Mouse (Mus musculus): ENCODE measurements at regions not wholly inside any gene's neighbourhood (a gene's known extent, or its start where the extent isn't known, plus 50 kb on each side); places are given as distances from the start of the nearest gene placed in this dataset.

- no peak for DNase-seq (ENCODE audit: low spot score in 2 of 2)
These were observed 212.0 kb upstream of the Usp24 start for GRCm38 (mm10) chr4:106103750-106104635.

- no peak for DNase-seq (ENCODE audit: low spot score in 2 of 2)
These were observed 203.0 kb upstream of the Usp24 start for GRCm38 (mm10) chr4:106112981-106113380.

DNA sequence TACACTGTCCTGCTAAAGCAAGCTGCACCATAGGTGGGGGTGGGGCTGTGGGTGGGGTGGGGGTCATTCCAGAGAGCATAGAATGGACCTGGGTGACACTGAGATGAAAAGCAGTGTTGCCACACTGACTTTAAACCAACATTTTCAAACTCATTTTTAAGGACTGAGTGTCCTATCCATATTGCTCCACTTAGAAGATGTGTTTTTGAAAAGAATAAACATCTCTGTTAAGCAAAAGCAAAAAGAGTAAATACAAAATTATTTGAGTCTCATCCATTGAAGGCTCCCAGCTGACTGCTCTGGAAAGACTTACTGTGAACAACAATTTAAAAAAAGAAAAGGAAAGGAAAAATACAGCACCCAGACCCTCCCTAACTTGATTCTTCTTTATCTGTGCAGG is 202.3 kb upstream of the Usp24 start:
- DNase-seq (ENCODE audit: low spot score in 2 of 2), result no peak

DNA sequence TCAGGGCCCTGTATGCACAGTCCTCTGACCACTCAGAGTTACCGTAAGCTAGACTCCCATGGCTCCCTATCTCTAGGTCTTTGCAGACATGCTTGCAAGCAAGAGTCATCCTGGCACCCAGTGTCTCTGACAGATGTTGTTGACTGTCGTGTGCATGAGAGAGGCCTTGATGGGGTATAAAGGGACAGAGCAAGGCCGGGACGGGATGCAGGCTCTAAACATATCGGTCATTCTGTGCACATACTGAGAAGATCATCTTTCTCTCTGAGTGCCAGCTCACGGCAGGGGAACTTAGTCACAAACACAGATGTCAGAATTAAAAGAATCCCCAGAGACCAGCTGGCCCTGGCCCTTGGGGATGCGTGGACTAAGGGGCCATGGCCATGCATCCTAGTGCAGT is 199.4 kb upstream of the Usp24 start:
- no peak for DNase-seq (ENCODE audit: low spot score in 2 of 2)

- DNase-seq (ENCODE audit: low spot score in 2 of 2), result no peak
These were observed 194.7 kb upstream of the Usp24 start for GRCm38 (mm10) chr4:106121306-106121705.

- no peak for DNase-seq (ENCODE audit: low spot score in 2 of 2)
These were observed 192.9 kb upstream of the Usp24 start for GRCm38 (mm10) chr4:106123038-106123654.

GRCm38 (mm10) chr4:106127199-106127598 is 188.8 kb upstream of the Usp24 start:
- no peak for DNase-seq (ENCODE audit: low spot score in 2 of 2)

DNA sequence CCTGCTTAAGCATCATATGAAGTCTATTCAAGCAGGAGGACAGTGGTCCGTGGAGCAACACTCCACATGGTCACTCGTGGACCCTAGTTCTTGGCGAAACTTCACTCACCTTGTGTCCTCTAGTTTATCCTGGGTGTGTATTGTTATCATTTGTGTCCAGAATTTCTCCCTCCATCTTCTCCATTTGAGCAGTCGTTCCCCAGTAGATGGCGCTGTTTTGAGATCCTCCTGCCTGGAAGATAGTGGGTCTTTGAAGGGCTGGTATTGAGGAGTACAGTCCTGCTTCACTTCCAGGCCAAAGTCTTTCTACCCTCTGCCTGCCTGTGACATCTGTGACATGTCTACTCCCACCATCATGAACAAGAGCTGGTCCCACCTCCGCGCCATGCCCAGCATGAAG is 188.4 kb upstream of the Usp24 start:
- DNase-seq (ENCODE audit: low spot score in 2 of 2), result peak in 1 of 2 experiments; percentile 3

DNA sequence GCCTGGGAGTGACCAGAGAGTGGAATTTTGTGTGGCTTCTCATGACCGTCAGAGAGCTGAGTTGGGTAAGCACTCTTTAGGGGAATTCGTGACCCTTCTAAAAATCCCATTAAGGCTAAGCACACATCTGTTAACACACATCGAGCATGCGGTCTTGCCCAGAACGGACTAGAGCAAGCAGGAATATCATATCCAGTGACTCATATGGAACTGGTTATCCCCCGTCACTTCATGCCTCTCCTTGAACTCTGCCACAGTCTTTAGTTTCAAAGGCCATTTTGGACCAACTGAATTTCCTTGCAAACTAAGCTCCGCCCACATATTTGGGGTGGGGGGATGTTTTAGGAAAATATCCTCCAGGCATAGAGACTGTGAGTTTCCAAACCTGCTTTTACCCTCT is 186.7 kb upstream of the Usp24 start:
- no peak for DNase-seq (ENCODE audit: low spot score in 2 of 2)

DNA sequence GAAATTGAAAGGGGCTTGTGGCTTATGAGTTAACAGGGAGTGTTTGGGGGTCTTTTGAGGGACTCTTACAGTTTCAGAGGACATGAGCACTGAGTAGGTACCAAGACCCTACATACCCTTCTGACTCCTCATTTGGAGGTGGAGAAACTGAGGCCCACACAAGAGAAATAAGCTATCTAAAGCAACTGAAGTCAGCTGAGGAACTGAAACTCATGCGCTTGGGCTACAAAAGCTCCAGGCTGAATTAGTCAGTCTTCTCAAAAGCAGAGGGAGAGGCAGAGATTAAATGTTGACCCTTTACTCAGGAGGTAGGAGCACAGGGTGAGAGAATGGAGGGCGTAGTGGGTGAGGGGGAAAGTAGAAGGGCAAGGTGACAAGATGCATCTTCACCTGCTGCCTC is 186.2 kb upstream of the Usp24 start:
- no peak for DNase-seq (ENCODE audit: low spot score in 2 of 2)

DNA sequence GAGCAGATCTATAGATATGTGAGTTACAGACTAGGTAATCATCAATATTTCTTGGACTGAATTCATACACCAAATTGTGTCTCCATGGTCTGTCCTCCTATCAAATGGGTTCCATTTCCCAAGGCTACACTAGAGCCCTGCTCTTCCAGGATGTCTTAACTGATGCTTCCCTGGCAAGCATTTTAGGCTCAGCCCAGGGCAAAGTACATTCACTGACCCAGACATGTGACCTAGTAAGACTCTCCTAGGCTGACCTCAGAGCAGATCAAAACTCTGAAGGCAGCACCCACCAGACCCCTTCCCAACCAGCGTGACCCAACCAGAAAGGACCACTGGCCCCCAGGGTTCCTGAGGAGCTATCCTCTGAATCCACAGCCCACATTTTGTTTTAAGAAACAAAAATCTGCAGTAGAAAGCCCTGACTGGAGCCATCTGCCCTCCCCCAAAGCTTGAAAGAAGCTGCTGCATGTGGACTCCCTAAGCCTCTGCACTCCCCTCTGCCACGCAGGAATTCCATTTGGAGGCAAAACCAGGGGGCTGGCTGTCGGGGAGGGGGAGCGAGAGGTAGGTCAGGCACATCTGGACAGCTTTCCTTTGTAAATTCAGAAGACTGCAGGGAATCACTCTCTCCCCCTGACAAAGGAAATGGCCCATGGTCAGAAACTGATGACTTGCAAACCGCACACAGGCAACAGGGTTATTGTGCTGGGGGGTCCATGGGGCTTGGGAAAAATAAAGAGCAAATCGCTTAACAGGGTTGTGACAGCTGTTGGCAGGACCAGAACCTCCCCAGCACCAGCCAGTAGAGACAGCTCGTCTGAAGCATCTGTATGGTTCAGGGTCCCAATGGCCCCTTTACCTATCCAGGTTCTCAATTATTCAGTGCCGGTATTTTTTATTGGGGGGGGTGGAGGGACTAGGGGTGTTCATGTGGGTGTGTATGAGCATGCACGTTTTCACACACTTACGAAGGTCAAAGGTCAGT is 182.0 kb upstream of the Usp24 start:
- DNase-seq (ENCODE audit: low spot score in 2 of 2), result no peak

DNA sequence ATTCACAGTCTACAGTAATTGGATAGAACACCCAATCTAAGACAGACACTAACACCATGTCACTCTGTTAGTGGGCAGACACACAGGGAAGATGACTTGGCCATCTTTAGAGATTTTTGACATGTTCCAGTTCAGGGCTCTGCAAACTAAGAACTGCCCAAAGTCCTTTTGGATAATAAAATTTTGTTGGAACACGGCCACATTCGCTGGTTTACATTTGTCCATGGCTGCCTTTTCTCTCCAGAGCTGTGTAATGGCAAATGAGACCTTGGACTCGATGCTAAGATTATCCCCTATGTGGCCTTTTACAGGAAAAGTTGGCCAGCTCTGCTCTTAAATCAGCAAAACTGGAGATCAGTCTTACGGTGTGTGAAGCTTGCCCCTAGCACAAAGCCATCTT is 173.3 kb upstream of the Usp24 start:
- no peak for DNase-seq (ENCODE audit: low spot score in 2 of 2)

GRCm38 (mm10) chr4:106144351-106145116 is 171.5 kb upstream of the Usp24 start:
- no peak for DNase-seq (ENCODE audit: low spot score in 2 of 2)

- DNase-seq (ENCODE audit: low spot score in 2 of 2), result no peak
These were observed 169.0 kb upstream of the Usp24 start for GRCm38 (mm10) chr4:106146919-106147460.

DNA sequence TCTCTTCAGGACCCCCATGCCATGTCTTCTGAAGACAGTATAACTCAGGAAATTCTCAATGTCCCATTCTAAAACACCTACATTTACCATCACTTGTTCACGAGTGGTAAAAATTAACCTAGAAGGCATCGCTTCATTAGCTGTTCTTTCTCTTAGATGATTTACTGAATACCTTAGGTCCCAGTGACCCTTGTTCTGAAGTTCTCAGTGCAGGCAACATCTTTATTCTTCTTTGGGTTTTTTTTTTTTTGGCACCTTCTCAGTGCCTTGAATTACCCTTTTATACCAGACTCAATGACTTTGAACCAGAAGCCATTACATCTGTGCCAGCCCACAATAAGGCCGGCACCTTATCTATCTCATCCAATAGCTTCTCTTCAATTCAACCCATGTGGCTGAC is 167.1 kb upstream of the Usp24 start:
- DNase-seq (ENCODE audit: low spot score in 2 of 2), result no peak

DNA sequence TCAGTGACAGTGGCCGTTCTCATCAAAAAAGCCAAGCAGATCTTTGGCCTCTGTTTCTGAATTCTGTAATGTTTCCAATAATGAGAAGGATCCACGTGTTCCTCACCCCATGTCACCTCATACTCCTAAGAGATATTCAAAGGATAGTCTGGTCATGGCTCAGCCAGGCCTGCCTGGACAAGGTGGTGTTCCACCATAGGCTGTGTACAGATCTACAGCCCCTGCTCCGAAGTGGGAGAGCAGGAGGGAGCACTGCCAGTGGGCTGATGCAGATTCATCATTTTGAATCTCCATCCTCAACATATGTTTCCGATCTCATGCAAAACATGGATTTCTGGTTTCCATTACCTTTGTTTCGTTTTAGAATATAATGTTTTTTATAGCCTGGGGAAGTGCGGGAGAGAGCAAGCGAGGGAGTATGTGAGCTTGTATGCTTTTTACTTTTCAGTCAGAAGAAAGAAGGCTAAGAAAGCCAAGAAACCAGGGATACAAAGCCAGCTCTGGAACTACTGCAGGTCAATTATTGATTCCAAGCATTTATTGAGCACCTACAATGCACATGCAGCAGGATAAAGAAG is 166.5 kb upstream of the Usp24 start:
- no peak for DNase-seq (ENCODE audit: low spot score in 2 of 2)

DNA sequence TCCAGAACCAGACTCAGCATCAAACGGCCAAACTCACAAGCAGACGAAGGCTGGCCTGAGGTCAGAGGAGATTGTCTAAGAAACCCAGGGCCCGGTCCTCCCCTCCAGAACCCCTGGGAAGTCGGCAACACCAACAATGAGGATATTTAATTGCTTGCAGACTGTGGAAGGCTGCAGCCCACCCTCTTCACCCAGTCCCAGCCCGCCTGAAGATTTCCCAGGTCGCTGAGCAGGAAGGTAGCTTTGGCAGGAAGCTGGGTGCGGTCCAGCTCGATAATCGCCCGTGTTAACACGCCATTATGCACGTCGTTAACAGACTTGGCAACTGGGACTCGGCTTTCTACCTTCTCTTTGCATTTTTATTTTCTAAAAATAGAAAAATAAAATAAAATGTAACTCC is 165.2 kb upstream of the Usp24 start:
- no peak for DNase-seq (ENCODE audit: low spot score in 2 of 2)

DNA sequence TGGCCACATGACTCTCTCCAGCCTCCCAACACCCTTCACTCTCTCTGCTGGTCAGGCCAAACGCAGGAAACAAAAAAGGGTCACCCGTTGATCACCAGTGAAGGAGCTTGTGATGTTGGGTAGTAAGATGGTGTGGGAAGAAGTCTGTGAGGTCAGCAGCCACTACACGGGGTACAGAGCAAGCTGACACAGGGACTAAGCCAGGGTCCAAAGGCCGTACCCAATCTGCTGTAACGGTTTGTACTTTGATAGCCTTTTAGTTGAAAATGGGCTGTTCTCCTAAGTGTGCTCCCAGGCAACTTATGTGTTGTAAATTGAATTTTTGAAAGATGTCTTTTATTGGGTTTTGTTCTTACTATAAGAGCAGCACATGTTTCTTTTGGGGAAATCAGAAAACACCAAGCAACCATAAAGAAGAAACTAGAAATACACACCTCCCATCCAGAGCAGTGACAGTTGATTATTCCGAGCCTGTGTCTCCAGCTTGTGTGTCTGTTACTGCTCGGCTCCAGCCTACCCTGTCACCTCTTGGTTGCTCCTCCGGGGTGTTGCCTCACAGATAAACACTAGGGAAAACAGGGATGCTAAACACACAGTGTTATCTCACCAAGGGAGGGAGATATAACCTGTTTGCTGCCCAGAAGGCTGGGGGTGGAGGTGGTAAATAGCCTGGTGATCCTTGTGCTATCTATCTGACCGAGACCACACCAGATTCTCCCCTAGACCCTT is 158.4 kb upstream of the Usp24 start:
- DNase-seq (ENCODE audit: low spot score in 2 of 2), result no peak

GRCm38 (mm10) chr4:106161592-106161991 is 154.4 kb upstream of the Usp24 start:
- no peak for DNase-seq (ENCODE audit: low spot score in 2 of 2)

DNA sequence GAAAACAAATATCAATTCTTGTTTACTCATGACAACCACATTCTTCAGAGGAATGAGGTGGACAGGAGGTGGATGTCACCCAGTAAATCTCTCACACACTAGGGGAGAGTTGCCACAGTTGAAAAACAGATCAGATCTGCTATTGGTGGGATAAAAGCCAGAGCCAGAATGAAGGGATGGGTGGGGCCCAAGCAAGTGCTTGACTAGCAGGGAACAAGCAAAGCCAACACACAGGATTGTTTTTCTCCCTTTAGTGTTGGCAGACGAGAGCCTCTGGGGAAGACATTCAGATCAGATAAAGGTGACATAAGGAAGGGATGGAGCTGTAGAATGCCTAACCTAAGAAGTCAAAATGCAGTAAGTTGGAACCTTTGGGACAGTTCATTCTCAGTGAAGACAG is 153.5 kb upstream of the Usp24 start:
- no peak for DNase-seq (ENCODE audit: low spot score in 2 of 2)

Measured in spleen, postnatal 14 days (tissue).